Mouse (Mus musculus) retina, embryonic 14.5 days (tissue): ENCODE measurements around the gene Gm45337.

Experiments
- DNase-seq: peaks from one replicate; pipeline ENCODE4 v3.0.0-alpha.2; 2015; ENCODE audit warnings: low spot score

Gm45337 gene

GRCm38 (mm10) chr7:142097776-142098175 lies 46.6 kb downstream of the Gm45337 start:
- peak; percentile 92 for DNase-seq

- no peak for DNase-seq
Observed at GRCm38 (mm10) chr7:142096701-142097100, 47.7 kb downstream of the Gm45337 start.

- peak; percentile 96 for DNase-seq
Observed at GRCm38 (mm10) chr7:142095183-142095931, 49.0 kb downstream of the Gm45337 start, which contains the start of gene Dusp8. Gene Dusp8 (minus strand): TSS chr7:142095843.

GRCm38 (mm10) chr7:142094301-142095143 lies 49.9 kb downstream of the Gm45337 start:
- peak; percentile 40 for DNase-seq

- DNase-seq: no peak
Observed at GRCm38 (mm10) chr7:142093696-142094240, 50.6 kb downstream of the Gm45337 start.
